Mouse (Mus musculus): ENCODE measurements around the gene Them5. TPM values are rescaled to one million over a fixed set of nuclear protein-coding genes. Genes with fewer than 3 reads are reported as not detected.

Gene Them5
- total and polyA plus RNA-seq, 3 experiments = 0.11 TPM; not detected in 2

- Histone ChIP-seq H3K4me1 (ENCODE audit: insufficient read depth, low read depth, low read length) (peaks cover 5% of the 10 kb centered on the region; the same call in 1 of the 2 replicates), H3K27me3 (ENCODE audit: insufficient read depth, low read length) (peaks cover 42% of the 10 kb centered on the region), H3K4me3 (ENCODE audit: low read depth, low read length) (no peak overlapping the region), H3K36me3 (replicated peaks) (no peaks in the 10 kb centered on the region), H3K9me3 (replicated peaks) (no peaks in the 10 kb centered on the region)
- TF ChIP-seq GATA2 (IDR thresholded peaks at IDR 0.05; ENCODE audit: borderline replicate concordance, low read depth, low read length) (no peak), POLR2AphosphoS5 (IDR thresholded peaks at IDR 0.05; ENCODE audit: insufficient replicate concordance, low read depth, low read length) (no peak), TAL1 (conservative IDR thresholded peaks at IDR 0.05; ENCODE audit: low read depth, low read length) (no peak), CTCF (IDR thresholded peaks at IDR 0.05; ENCODE audit: low read depth, low read length) (no peak), GATA1 (IDR thresholded peaks at IDR 0.05; ENCODE audit: borderline replicate concordance, low read length) (no peak)
- DNase-seq (ENCODE audit: low spot score) (no peak), ATAC-seq (ENCODE audit: extremely low read depth, insufficient number of reproducible peaks, low FRiP score, poor library complexity, severe bottlenecking) (no peak)
Observed at GRCm38 (mm10) chr3:94373597-94374011, 31.7 kb downstream of the Them5 start.

DNA sequence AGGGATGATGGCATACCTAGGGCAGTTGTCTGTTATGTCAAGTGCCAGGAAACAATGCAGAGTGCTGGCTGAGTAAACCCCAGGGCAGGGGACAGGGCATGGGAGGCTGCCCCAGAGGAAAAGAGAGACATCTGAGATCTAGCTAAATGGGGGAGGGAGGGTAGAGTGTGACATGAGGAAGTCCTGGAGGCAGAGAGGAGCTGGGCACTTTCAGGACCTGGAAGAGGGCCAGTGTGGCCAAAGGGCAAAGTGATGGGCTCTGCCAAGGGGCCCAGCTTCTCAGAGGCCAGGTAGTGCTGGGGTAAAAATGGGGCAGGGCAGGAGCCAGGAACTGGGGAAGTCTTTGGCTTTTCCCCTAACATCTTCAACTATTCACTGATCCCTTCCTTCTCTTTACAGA lies 32.7 kb downstream of the Them5 start:
- DNase-seq (ENCODE audit: low spot score) (no peak), ATAC-seq (ENCODE audit: extremely low read depth, insufficient number of reproducible peaks, low FRiP score, poor library complexity, severe bottlenecking) (no peak)
- no peaks in the 10 kb centered on the region for H3K36me3 ChIP-seq (replicated peaks)
- TF ChIP-seq CTCF (IDR thresholded peaks at IDR 0.05; ENCODE audit: low read depth, low read length) (no peak), GATA2 (IDR thresholded peaks at IDR 0.05; ENCODE audit: borderline replicate concordance, low read depth, low read length) (no peak), POLR2AphosphoS5 (IDR thresholded peaks at IDR 0.05; ENCODE audit: insufficient replicate concordance, low read depth, low read length) (no peak), GATA1 (IDR thresholded peaks at IDR 0.05; ENCODE audit: borderline replicate concordance, low read length) (no peak), TAL1 (conservative IDR thresholded peaks at IDR 0.05; ENCODE audit: low read depth, low read length) (no peak)
- peaks cover 3% of the 10 kb centered on the region; the same call in 1 of the 2 replicates for H3K4me1 ChIP-seq (ENCODE audit: insufficient read depth, low read depth, low read length)
- no peaks in the 10 kb centered on the region for H3K9me3 ChIP-seq (replicated peaks)
- no peak overlapping the region for H3K4me3 ChIP-seq (ENCODE audit: low read depth, low read length)
- peaks cover 42% of the 10 kb centered on the region for H3K27me3 ChIP-seq (ENCODE audit: insufficient read depth, low read length)

DNA sequence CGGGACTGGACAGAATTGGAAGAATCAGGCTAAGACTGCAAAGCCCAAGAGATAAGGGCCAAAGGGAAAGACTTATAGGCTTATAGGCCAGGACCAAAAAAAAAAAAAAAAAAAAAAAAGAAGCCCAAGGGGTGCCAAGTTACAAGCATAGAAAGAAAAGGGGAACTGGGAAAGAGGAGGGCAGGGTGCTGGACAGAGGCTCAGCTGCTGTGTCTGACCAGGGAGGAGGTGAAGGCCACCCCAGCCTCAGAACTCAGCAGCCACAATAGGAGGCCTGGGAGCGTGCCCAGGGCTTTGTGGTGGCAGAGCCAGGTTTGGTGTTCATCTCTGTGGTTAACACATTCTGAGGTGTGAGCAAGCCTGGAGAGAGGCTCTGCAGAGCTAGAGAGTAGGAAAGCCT lies 33.2 kb downstream of the Them5 start:
- no peaks in the 10 kb centered on the region for H3K9me3 ChIP-seq (replicated peaks)
- no peak overlapping the region for H3K4me3 ChIP-seq (ENCODE audit: low read depth, low read length)
- DNase-seq (ENCODE audit: low spot score) (no peak), ATAC-seq (ENCODE audit: extremely low read depth, insufficient number of reproducible peaks, low FRiP score, poor library complexity, severe bottlenecking) (no peak)
- no peak for TF ChIP-seq TAL1 (conservative IDR thresholded peaks at IDR 0.05; ENCODE audit: low read depth, low read length)
- TF ChIP-seq POLR2AphosphoS5 (IDR thresholded peaks at IDR 0.05; ENCODE audit: insufficient replicate concordance, low read depth, low read length) = no peak
- TF ChIP-seq GATA1 (IDR thresholded peaks at IDR 0.05; ENCODE audit: borderline replicate concordance, low read length) = no peak
- no peak for TF ChIP-seq CTCF (IDR thresholded peaks at IDR 0.05; ENCODE audit: low read depth, low read length)
- no peak for TF ChIP-seq GATA2 (IDR thresholded peaks at IDR 0.05; ENCODE audit: borderline replicate concordance, low read depth, low read length)
- no peaks in the 10 kb centered on the region for H3K36me3 ChIP-seq (replicated peaks)
- peaks cover 3% of the 10 kb centered on the region; the same call in 1 of the 2 replicates for H3K4me1 ChIP-seq (ENCODE audit: insufficient read depth, low read depth, low read length)
- peaks cover 39% of the 10 kb centered on the region for H3K27me3 ChIP-seq (ENCODE audit: insufficient read depth, low read length)

DNA sequence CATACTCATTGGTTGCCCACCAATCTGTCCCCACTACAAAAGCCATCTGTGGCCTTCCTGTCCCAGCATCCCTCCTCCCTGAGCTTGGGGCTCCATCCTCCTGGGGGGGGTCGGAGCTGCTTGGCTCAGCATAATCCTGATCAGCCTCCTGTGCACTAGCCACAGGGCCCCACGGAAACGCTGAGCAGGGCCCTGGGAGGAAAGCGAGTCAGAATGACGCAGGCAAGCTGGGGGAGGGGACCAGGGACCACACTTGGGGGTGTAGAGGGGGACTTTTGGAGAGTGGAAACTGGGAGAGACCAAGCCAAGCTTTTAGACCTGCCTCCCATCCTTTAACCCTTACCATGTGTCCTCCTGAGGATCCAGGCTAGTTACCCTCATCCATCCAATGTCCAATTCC lies 34.0 kb downstream of the Them5 start:
- H3K4me3 ChIP-seq (ENCODE audit: low read depth, low read length) = no peak overlapping the region
- H3K36me3 ChIP-seq (replicated peaks) = no peaks in the 10 kb centered on the region
- no peaks in the 10 kb centered on the region for H3K9me3 ChIP-seq (replicated peaks)
- no peak for ATAC-seq (ENCODE audit: extremely low read depth, insufficient number of reproducible peaks, low FRiP score, poor library complexity, severe bottlenecking)
- peaks cover 3% of the 10 kb centered on the region; the same call in 1 of the 2 replicates for H3K4me1 ChIP-seq (ENCODE audit: insufficient read depth, low read depth, low read length)
- TF ChIP-seq TAL1 (conservative IDR thresholded peaks at IDR 0.05; ENCODE audit: low read depth, low read length) = no peak
- no peak for TF ChIP-seq GATA1 (IDR thresholded peaks at IDR 0.05; ENCODE audit: borderline replicate concordance, low read length)
- no peak for TF ChIP-seq GATA2 (IDR thresholded peaks at IDR 0.05; ENCODE audit: borderline replicate concordance, low read depth, low read length)
- no peak for TF ChIP-seq POLR2AphosphoS5 (IDR thresholded peaks at IDR 0.05; ENCODE audit: insufficient replicate concordance, low read depth, low read length)
- no peak for TF ChIP-seq CTCF (IDR thresholded peaks at IDR 0.05; ENCODE audit: low read depth, low read length)
- peaks cover 38% of the 10 kb centered on the region for H3K27me3 ChIP-seq (ENCODE audit: insufficient read depth, low read length)
- DNase-seq (ENCODE audit: low spot score) = no peak

- no peaks in the 10 kb centered on the region for H3K9me3 ChIP-seq (replicated peaks)
- H3K36me3 ChIP-seq (replicated peaks) = no peaks in the 10 kb centered on the region
- no peak overlapping the region for H3K4me3 ChIP-seq (ENCODE audit: low read depth, low read length)
- TF ChIP-seq GATA2 (IDR thresholded peaks at IDR 0.05; ENCODE audit: borderline replicate concordance, low read depth, low read length) (no peak), POLR2AphosphoS5 (IDR thresholded peaks at IDR 0.05; ENCODE audit: insufficient replicate concordance, low read depth, low read length) (no peak), CTCF (IDR thresholded peaks at IDR 0.05; ENCODE audit: low read depth, low read length) (no peak), GATA1 (IDR thresholded peaks at IDR 0.05; ENCODE audit: borderline replicate concordance, low read length) (no peak), TAL1 (conservative IDR thresholded peaks at IDR 0.05; ENCODE audit: low read depth, low read length) (no peak)
- DNase-seq (ENCODE audit: low spot score) (no peak), ATAC-seq (ENCODE audit: extremely low read depth, insufficient number of reproducible peaks, low FRiP score, poor library complexity, severe bottlenecking) (no peak)
- H3K27me3 ChIP-seq (ENCODE audit: insufficient read depth, low read length) = peaks cover 39% of the 10 kb centered on the region; the same call in 1 of the 2 replicates
- peaks cover 3% of the 10 kb centered on the region; the same call in 1 of the 2 replicates for H3K4me1 ChIP-seq (ENCODE audit: insufficient read depth, low read depth, low read length)
Observed at GRCm38 (mm10) chr3:94377028-94377923, 35.4 kb downstream of the Them5 start.

DNA sequence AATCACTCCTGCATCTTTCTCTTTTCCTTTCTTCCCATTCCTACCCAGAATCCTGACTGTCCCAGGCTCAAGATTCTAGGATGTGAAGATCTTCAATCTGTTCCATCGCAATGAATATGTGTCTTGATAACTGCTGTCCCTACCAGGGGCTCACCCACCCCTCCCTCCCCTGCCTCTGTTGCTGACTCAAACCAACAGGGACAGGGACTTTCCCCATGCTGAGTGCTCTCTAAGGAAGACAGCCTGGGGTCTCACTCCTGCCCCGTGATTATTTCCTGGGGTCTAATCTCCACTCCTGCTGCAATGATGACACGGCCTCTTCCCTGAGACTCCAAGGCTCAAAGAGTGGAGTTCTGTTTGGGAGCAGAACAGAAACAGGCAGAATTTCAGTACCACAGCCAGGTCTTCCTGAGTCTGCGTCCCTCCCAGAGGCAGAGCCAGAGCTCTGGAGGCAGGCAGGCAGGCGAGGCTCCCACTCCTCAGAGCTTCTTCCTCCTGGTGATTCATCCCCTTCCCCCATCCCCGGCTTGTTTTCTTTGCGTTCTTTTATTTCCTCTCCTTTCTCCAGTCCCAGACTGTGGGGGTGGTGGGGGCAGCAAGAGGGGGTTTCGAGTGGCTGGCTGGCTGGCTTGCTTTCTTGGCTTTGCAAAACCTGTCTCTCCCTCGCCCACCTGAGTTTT lies 38.1 kb downstream of the Them5 start:
- DNase-seq (ENCODE audit: low spot score) = no peak
- Histone ChIP-seq H3K4me3 (ENCODE audit: low read depth, low read length) (no peak overlapping the region), H3K27me3 (ENCODE audit: insufficient read depth, low read length) (peaks cover 26% of the 10 kb centered on the region), H3K36me3 (replicated peaks) (no peaks in the 10 kb centered on the region), H3K4me1 (ENCODE audit: insufficient read depth, low read depth, low read length) (no peaks in the 10 kb centered on the region), H3K9me3 (replicated peaks) (no peaks in the 10 kb centered on the region)
- TF ChIP-seq GATA2 (IDR thresholded peaks at IDR 0.05; ENCODE audit: borderline replicate concordance, low read depth, low read length) (no peak), TAL1 (conservative IDR thresholded peaks at IDR 0.05; ENCODE audit: low read depth, low read length) (no peak), CTCF (IDR thresholded peaks at IDR 0.05; ENCODE audit: low read depth, low read length) (no peak), GATA1 (IDR thresholded peaks at IDR 0.05; ENCODE audit: borderline replicate concordance, low read length) (no peak), POLR2AphosphoS5 (IDR thresholded peaks at IDR 0.05; ENCODE audit: insufficient replicate concordance, low read depth, low read length) (no peak)
- no peak for ATAC-seq (ENCODE audit: extremely low read depth, insufficient number of reproducible peaks, low FRiP score, poor library complexity, severe bottlenecking)
